Mouse (Mus musculus): ENCODE data around the gene Lrif1.
"Not testable (repeated sequence)": the region's sequence is repeated elsewhere in the genome, so short reads cannot be mapped to it uniquely, and the experiment has no call there.

Lrif1 gene

GRCm38 (mm10) chr3:106684830-106685229 lies at the start of gene Lrif1:
Lrif1 (plus strand) TSS chr3:106684987.
- peak; percentile 88 for DNase-seq (ENCODE audit: inconsistent ontology term)

GRCm38 (mm10) chr3:106672811-106673210 lies 12.0 kb upstream of the Lrif1 start:
- not testable (repeated sequence) for DNase-seq (ENCODE audit: inconsistent ontology term)

- peak; percentile 36 for DNase-seq (ENCODE audit: inconsistent ontology term)
Measured at GRCm38 (mm10) chr3:106685381-106685780, 594 bp downstream of the Lrif1 start.

GRCm38 (mm10) chr3:106721397-106722027 lies 36.7 kb downstream of the Lrif1 start:
- peak; percentile 98 for DNase-seq (ENCODE audit: inconsistent ontology term)

GRCm38 (mm10) chr3:106722028-106722945 lies 37.5 kb downstream of the Lrif1 start:
- peak; percentile 94 for DNase-seq (ENCODE audit: inconsistent ontology term)

GRCm38 (mm10) chr3:106755898-106756297 lies 71.1 kb downstream of the Lrif1 start:
- no peak for DNase-seq (ENCODE audit: inconsistent ontology term)

- DNase-seq (ENCODE audit: inconsistent ontology term): no peak
Measured at GRCm38 (mm10) chr3:106771834-106772233, 87.0 kb downstream of the Lrif1 start.

- DNase-seq (ENCODE audit: inconsistent ontology term): no peak
Measured at GRCm38 (mm10) chr3:106785130-106785529, 100.3 kb downstream of the Lrif1 start.

Measured in Muller cell, postnatal 12 days (primary cell).